Mouse (Mus musculus) lung, adult 10 weeks (tissue): ENCODE measurements around the gene Atp6v0e. TPM values are rescaled to one million over a fixed set of nuclear protein-coding genes. Genes with fewer than 3 reads are reported as not detected.

Experiments
- polyA plus RNA-seq: library from polyadenylated mRNA; stranded (reverse); fragments of 350-450 nt; fragmentation: Illumina TruSeq; extraction: RNeasy Lipid Tissue Mini Kit (QIAGEN cat#74804); gene quantifications from one replicate; pipeline ENCODE4 v1.2.3, GENCODE M21; 2014; ENCODE audit warnings: low read depth, low replicate concordance; ENCODE audit not compliant: insufficient read depth

Gene Atp6v0e
- 194 TPM for polyA plus RNA-seq

DNA sequence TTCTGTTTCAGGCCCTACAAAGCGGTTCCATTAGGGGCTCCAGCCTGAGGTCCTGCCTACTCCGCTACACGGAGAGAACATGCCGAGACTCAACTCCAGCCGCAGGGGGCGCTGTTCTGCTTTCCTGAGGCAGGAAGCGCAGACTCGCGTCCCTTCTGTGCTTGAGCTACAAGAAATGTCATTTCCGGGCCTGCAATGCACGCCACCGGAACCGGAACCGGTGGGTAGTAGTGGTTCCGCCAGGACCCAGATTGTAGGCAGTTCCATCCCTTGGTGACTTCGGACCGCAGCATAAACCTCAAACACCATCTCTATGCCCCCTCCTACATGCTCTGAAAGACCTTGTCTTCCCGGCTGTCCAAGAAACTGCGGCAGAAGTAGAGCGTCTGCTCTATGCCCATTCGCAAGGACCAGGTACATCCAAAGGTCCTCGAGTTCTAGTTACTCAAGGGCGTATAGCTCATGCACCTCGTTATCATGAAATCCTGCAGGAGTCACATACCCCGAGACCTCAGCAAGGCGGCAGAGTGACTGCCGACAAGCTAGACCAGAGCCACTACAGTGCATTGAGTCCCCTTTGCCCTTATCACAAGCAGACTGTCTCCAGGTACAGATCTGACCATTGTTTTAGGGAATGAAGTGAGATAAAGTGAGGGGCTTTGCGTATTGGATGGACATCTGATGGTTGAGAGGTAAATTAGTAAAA, at the start of gene Atp6v0e:
Gene Atp6v0e, plus strand, starts transcription at position 254 of the 706 bp plus-strand sequence.

DNA sequence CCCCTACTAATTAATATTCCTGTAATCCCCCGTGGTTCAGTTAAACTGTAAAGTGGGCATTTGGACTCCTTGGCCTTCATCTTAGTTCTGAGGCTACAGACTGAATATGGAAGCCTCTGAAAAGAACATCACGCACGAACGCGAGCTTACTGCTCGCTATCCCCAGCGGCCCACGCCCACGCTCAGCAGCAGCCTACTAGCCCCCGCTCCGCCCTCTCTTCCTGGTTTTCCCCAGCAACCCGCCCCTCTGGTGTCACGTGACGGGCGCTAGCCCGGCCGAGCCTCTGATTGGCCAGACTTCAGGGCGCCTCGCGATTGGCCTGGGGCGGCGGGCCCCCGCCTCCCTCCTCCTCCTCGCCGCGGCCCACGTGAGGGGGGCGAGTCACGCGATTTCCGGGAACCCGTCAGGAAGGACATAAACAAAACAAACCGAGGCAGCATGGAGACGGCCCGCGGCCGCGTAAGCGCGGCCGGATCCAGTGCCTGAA, 52.3 kb downstream of the Atp6v0e start, which contains the start of gene Crebrf:
Gene Crebrf, plus strand, starts transcription at position 380 of the 488 bp plus-strand sequence.

Other genes with a start within 250 kb of the Atp6v0e start
- 2.3 TPM for gene Neurl1b, start 248.4 kb upstream of the Atp6v0e start, polyA plus RNA-seq
- 34.1 TPM for gene Ergic1, start 101.7 kb upstream of the Atp6v0e start, polyA plus RNA-seq
- gene Dusp1, start 101.1 kb upstream of the Atp6v0e start, polyA plus RNA-seq: 220 TPM
- 13.0 TPM for gene Crebrf, start 52.4 kb downstream of the Atp6v0e start, polyA plus RNA-seq
- gene Bnip1, start 117.8 kb downstream of the Atp6v0e start, polyA plus RNA-seq: 20.7 TPM
- gene Nkx2-5, start 181.8 kb downstream of the Atp6v0e start, polyA plus RNA-seq: 0.35 TPM